Mouse (Mus musculus) thymus, adult 2 months (tissue): Measurements from ENCODE around the gene Pced1b. TPM values are rescaled to one million over a fixed set of nuclear protein-coding genes. Genes with fewer than 3 reads are reported as not detected.

Experiments
- DNase-seq: peaks from one replicate; pipeline ENCODE4 v3.0.0; 2021
- H3K27ac ChIP-seq: fragments of 200-500 bp; 2 replicates; pipeline ENCODE4 v1.5.1; 2012; ENCODE audit warnings: low read length, control low read depth; ENCODE audit not compliant: control insufficient read depth, insufficient read depth
- H3K27me3 ChIP-seq: fragments of 200-500 bp; 2 replicates; pipeline ENCODE4 v1.6.1; 2012; ENCODE audit warnings: mild to moderate bottlenecking, low read length, moderate library complexity, mixed read lengths; ENCODE audit not compliant: control insufficient read depth, insufficient read depth
- H3K36me3 ChIP-seq: fragments of 200-500 bp; 2 replicates; pipeline ENCODE4 v1.6.1; 2012; ENCODE audit warnings: mild to moderate bottlenecking, low read length, moderate library complexity; ENCODE audit not compliant: control insufficient read depth, insufficient read depth
- H3K4me1 ChIP-seq: fragments of 200-500 bp; replicated peaks from 2 replicates; pipeline ENCODE4 v1.6.1; 2012; ENCODE audit warnings: low read length; ENCODE audit not compliant: control insufficient read depth, insufficient read depth
- H3K4me3 ChIP-seq: fragments of 200-500 bp; 2 replicates; pipeline ENCODE4 v1.5.1; 2012; ENCODE audit warnings: mild to moderate bottlenecking, low read length, control low read depth, moderate library complexity; ENCODE audit not compliant: control insufficient read depth, insufficient read depth
- CTCF ChIP-seq: fragments of 200-500 bp; IDR thresholded peaks from 2 replicates; pipeline ENCODE4 v1.5.1; 2012; ENCODE audit warnings: mild to moderate bottlenecking, control low read depth, low read length, moderate library complexity, borderline replicate concordance; ENCODE audit not compliant: control insufficient read depth, poor library complexity, insufficient read depth; ENCODE audit errors: extremely low read depth
- POLR2A ChIP-seq: fragments of 200-500 bp; IDR thresholded peaks from 2 replicates; pipeline ENCODE4 v1.6.1; 2012; ENCODE audit warnings: mild to moderate bottlenecking, low read length, control low read depth, moderate library complexity; ENCODE audit not compliant: control insufficient read depth, poor library complexity, insufficient read depth; ENCODE audit errors: extremely low read depth
- WGBS: fragments of 180-500 bp; shearing (Covaris S2); methylation state at CpG from one replicate; pipeline ENCODE4 v1.1.7; 2018; 5-methylcytosine and 5-hydroxymethylcytosine counted together
- polyA plus RNA-seq: library from polyadenylated mRNA; depleted of rRNA; stranded (reverse); fragments of >200 nt; gene quantifications from 2 replicates; pipeline ENCODE4 v1.2.3, GENCODE M21; 2012

Gene Pced1b
- polyA plus RNA-seq, 1 experiment, result 26.7 TPM

DNA sequence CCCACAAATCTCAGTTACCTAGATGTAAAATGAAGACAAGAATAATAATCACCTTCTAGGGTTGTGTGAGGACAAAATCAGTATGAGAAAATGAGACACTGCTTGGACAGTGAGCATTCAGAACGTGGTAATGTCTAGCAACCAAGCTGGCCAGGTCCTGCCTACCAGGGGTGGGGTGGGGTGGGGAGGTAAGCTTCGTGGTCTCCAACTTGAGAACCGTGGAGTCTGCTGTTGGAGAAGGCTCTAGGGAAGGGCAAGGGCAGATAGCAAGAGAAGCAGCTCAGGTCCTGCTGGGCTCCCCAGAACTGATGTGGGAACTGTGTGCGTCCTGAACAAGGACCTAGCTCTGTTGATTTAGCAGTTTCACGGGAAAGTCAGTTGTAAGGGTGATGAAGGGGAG is 37.3 kb downstream of the Pced1b start:
- Histone ChIP-seq H3K27me3 (no peaks in the 10 kb centered on the region), H3K4me3 (no peak overlapping the region), H3K27ac (no peak overlapping the region), H3K36me3 (no peaks in the 10 kb centered on the region), H3K4me1 (no peaks in the 10 kb centered on the region)
- 74% methylated on average over 5 of the region's 5 CpGs for WGBS
- TF ChIP-seq CTCF (no peak), POLR2A (no peak)
- DNase-seq, result no peak

DNA sequence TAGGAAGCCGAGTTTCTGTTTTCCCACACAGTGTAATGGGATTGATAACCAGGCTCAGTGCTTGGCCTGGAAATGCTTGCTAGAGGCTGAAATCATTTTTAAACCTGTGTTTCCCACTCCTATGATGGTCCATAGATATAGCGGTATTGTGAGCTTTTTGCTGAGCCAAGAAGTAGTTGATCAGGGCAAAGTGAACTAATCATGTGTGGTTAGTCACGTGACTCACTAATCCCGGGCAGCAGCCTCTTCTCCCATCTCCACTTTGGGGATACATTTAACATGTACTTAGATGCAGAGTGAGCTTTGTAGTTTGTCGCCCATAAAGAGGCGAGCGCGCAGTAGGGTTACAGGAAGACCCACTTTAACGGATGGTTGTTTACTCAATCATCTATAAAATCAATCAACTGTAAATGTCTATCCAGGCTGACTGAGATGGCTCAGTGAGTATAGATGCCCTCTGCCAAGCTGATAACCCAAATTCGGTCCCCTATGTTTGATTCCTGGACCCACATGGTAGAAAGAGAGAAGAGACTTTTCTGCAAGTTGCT is 38.8 kb downstream of the Pced1b start:
- Histone ChIP-seq H3K4me3 (no peak overlapping the region), H3K27me3 (no peaks in the 10 kb centered on the region), H3K36me3 (no peaks in the 10 kb centered on the region), H3K4me1 (no peaks in the 10 kb centered on the region), H3K27ac (no peak overlapping the region)
- no peak for DNase-seq
- TF ChIP-seq CTCF (no peak), POLR2A (no peak)
- WGBS, result 95% methylated on average over 10 of the region's 10 CpGs

GRCm38 (mm10) chr15:97286731-97287130 is 39.8 kb downstream of the Pced1b start:
- no peak overlapping the region for H3K27ac ChIP-seq
- no peaks in the 10 kb centered on the region for H3K4me1 ChIP-seq
- H3K36me3 ChIP-seq, result no peaks in the 10 kb centered on the region
- no peaks in the 10 kb centered on the region for H3K27me3 ChIP-seq
- TF ChIP-seq POLR2A (no peak), CTCF (no peak)
- no peak overlapping the region for H3K4me3 ChIP-seq
- WGBS, result 83% methylated on average over 10 of the region's 10 CpGs
- no peak for DNase-seq

GRCm38 (mm10) chr15:97287436-97288143 is 40.7 kb downstream of the Pced1b start:
- Histone ChIP-seq H3K4me3 (no peak overlapping the region), H3K36me3 (no peaks in the 10 kb centered on the region), H3K27ac (no peak overlapping the region), H3K27me3 (no peaks in the 10 kb centered on the region), H3K4me1 (no peaks in the 10 kb centered on the region)
- DNase-seq, result no peak
- TF ChIP-seq POLR2A, result no peak
- no peak for TF ChIP-seq CTCF
- 81% methylated on average over 5 of the region's 5 CpGs for WGBS

- no peak overlapping the region for H3K27ac ChIP-seq
- no peaks in the 10 kb centered on the region for H3K36me3 ChIP-seq
- H3K4me1 ChIP-seq, result no peaks in the 10 kb centered on the region
- WGBS, result 98% methylated on average over 13 of the region's 13 CpGs
- no peaks in the 10 kb centered on the region for H3K27me3 ChIP-seq
- TF ChIP-seq CTCF (no peak), POLR2A (no peak)
- H3K4me3 ChIP-seq, result no peak overlapping the region
- DNase-seq, result no peak
These were observed 41.8 kb downstream of the Pced1b start for GRCm38 (mm10) chr15:97288690-97289089.

DNA sequence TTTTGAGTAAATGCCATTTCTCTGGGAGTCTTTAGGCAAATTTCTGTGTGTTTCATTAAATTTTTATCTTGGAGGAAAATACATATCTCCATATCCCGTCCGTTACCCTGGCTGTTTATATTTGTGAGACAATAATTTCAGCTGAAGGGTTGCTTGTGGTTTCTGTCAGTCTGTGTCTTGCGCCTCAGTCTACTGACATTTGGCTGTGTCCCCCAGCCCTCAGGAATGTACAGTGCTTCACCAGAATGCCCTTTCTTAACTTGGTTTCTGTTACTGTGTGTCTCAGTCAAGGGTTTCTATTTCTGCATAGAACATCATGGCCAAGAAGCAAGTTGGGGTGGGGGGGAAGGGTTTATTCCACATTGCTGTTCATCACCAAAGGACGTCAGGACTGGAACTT is 42.3 kb downstream of the Pced1b start:
- no peaks in the 10 kb centered on the region for H3K27me3 ChIP-seq
- no peak for TF ChIP-seq POLR2A
- TF ChIP-seq CTCF, result no peak
- WGBS, result 94% methylated on average over 4 of the region's 4 CpGs
- H3K4me1 ChIP-seq, result no peaks in the 10 kb centered on the region
- H3K36me3 ChIP-seq, result no peaks in the 10 kb centered on the region
- no peak for DNase-seq
- no peak overlapping the region for H3K4me3 ChIP-seq
- H3K27ac ChIP-seq, result no peak overlapping the region

- no peaks in the 10 kb centered on the region for H3K4me1 ChIP-seq
- no peak overlapping the region for H3K4me3 ChIP-seq
- no peaks in the 10 kb centered on the region for H3K36me3 ChIP-seq
- WGBS, result 96% methylated on average over 6 of the region's 6 CpGs
- H3K27me3 ChIP-seq, result no peaks in the 10 kb centered on the region
- no peak for TF ChIP-seq CTCF
- no peak for TF ChIP-seq POLR2A
- no peak overlapping the region for H3K27ac ChIP-seq
- DNase-seq, result no peak
These were observed 43.4 kb downstream of the Pced1b start for GRCm38 (mm10) chr15:97290351-97290750.
